Mouse (Mus musculus) liver, embryonic 15.5 days (tissue): ENCODE data around the gene Gm20855. TPM values are rescaled to one million over a fixed set of nuclear protein-coding genes. Genes with fewer than 3 reads are reported as not detected.
"Not testable (repeated sequence)": the region's sequence is repeated elsewhere in the genome, so short reads cannot be mapped to it uniquely, and the experiment has no call there.

Experiments used
- ATAC-seq: fragments of 200-750 bp; cut with Nextera tagmentation; 2 replicates; pipeline ENCODE4 v1.8.0; 2017; ENCODE audit warnings: moderate number of reproducible peaks, mild to moderate bottlenecking, moderate library complexity; ENCODE audit not compliant: insufficient read depth
- H3K27ac ChIP-seq: fragments of 300-500 bp; sonication (generic); replicated peaks from 2 replicates; pipeline ENCODE4 v1.5.1; 2015; ENCODE audit warnings: mild to moderate bottlenecking, inconsistent platforms
- H3K27me3 ChIP-seq: fragments of 300-500 bp; sonication (generic); 2 replicates; pipeline ENCODE4 v1.6.1; 2015; ENCODE audit warnings: mild to moderate bottlenecking, inconsistent platforms
- H3K36me3 ChIP-seq: fragments of 300-500 bp; sonication (generic); replicated peaks from 2 replicates; pipeline ENCODE4 v1.6.1; 2015; ENCODE audit warnings: moderate library complexity, mild to moderate bottlenecking, inconsistent platforms
- H3K4me1 ChIP-seq: fragments of 300-500 bp; sonication (generic); replicated peaks from 2 replicates; pipeline ENCODE4 v1.6.1; 2015; ENCODE audit warnings: inconsistent platforms
- H3K4me2 ChIP-seq: fragments of 300-500 bp; sonication (generic); 2 replicates; pipeline ENCODE4 v1.6.1; 2015; ENCODE audit warnings: moderate library complexity, mild to moderate bottlenecking, inconsistent platforms
- H3K4me3 ChIP-seq: fragments of 300-500 bp; sonication (generic); replicated peaks from 2 replicates; pipeline ENCODE4 v1.5.1; 2015; ENCODE audit warnings: mild to moderate bottlenecking, inconsistent platforms
- H3K9ac ChIP-seq: fragments of 300-500 bp; sonication (generic); 2 replicates; pipeline ENCODE4 v1.6.1; 2015; ENCODE audit warnings: moderate library complexity, mild to moderate bottlenecking, inconsistent platforms
- H3K9me3 ChIP-seq: fragments of 300-500 bp; sonication (generic); replicated peaks from 2 replicates; pipeline ENCODE4 v1.6.1; 2016; ENCODE audit warnings: inconsistent platforms
- WGBS: fragments of 180-500 bp; shearing (Covaris S2); methylation state at CpG from one replicate; pipeline ENCODE4 v1.1.7; 2015; ENCODE audit warnings: mixed read lengths; ENCODE audit not compliant: insufficient replicate concordance; 5-methylcytosine and 5-hydroxymethylcytosine counted together
- polyA plus RNA-seq: library from polyadenylated mRNA; unstranded; fragments of >200 nt; fragmentation: Nextera tagmentation; extraction: Ambion mirVana; gene quantifications from 2 replicates; pipeline ENCODE4 v1.2.1, GENCODE M21; 2015

Gene Gm20855
- polyA plus RNA-seq, result not detected in 2 replicates

DNA sequence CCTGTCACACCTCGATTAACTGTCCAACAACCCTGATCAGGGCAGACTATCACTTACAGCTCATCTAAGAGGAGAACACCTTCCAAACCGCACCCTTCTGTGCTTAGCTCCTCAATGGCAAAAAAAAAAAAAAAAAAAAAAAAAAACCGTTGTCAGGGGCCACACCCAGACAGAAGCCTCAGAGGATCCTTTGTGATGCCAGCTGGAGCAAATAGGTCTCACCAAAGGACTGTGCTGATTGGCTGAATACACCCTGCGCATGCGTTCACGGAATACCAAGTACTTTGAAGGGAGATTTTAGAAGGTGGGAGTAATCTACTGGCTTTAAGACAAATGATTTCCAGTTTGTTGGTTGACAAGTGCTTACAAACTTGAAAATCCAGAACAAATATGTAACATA, at the start of gene Gm20855:
Gene Gm20855, minus strand, starts transcription at position 101 of the 400 bp plus-strand sequence.
- WGBS, result no CpG with 5 or more reads among the region's 6 CpGs
- H3K9me3 ChIP-seq, H3K4me3 ChIP-seq, ATAC-seq, H3K4me1 ChIP-seq, H3K9ac ChIP-seq, H3K27me3 ChIP-seq, H3K4me2 ChIP-seq, H3K27ac ChIP-seq, H3K36me3 ChIP-seq: not testable (repeated sequence)
